Mouse (Mus musculus): Measurements from ENCODE around the gene Gys1.
"Not testable (repeated sequence)": the region's sequence is repeated elsewhere in the genome, so short reads cannot be mapped to it uniquely, and the experiment has no call there.

Gys1 gene

DNA sequence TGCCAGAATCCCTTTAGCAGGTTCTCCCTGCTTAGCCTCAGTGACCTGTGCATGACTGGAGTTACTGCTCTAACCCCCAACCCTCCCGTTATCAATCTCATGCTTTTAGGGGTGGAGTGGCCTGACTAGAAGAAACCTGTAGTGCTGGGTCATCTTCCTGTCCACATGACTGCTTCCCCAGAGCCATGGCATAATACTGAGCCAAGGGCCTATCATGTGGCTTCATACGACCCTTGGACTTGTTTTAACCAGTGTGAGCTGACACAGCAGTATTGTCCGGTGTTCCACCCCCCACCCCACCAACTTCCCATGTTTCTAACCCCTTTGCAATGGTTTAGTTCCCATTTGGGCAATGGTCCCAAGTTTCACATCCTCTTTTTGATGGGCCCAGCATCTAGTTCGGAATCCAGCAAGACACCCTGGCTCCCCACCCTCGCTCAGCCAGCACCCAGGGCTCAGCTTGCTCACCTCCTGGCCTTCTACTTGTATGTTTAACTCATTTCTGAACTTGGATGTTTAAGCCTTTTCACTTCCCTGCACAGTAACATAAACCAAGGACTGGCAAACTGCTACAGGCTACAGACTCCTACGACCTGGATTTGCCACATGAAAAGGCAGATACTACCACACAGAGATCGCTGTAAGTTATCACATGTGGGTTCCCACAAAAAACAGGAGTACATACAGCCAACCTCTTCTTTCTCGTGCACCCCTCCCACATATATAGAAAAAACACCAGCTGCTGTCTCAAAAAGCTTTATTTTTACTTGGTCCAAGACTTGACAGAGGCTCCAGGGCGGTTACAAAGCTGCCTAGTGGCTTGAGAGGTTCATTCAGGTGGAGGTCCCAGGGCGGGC is 22.8 kb downstream of the Gys1 start:
- DNase-seq, result peak; percentile 59

- DNase-seq, result peak; percentile 91
These were observed 24.3 kb downstream of the Gys1 start for GRCm38 (mm10) chr7:45458748-45459563.

- DNase-seq, result peak; percentile 97
These were observed 25.0 kb downstream of the Gys1 start, which contains the start of gene Ftl1 for GRCm38 (mm10) chr7:45459564-45460140. Gene Ftl1 (minus strand): TSS chr7:45459884.

- DNase-seq, result peak; percentile 58
These were observed 25.7 kb downstream of the Gys1 start for GRCm38 (mm10) chr7:45460377-45460776.

DNA sequence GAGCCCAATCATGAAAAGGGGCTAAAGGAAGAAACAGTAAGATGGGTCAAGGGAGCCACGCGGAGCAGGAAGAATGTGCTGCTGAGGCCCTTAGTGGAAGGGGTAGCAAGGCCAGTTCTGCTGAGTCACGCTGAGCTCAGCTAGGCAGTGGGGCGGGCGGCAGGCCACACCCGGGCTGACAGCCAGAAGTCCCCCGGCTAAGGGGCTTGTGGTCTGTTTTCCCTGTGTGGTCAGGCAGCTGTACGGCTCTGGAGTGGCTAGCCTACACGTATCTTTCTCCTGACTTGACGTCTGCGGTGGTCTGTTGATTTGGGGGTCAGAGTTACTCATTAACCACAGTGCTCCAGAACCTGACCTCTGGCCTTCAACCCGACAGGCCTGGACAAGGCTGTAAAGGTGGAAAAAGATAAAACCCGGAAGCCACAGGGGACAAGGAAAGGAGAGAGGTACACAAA is 26.2 kb downstream of the Gys1 start:
- peak; percentile 84 for DNase-seq

DNA sequence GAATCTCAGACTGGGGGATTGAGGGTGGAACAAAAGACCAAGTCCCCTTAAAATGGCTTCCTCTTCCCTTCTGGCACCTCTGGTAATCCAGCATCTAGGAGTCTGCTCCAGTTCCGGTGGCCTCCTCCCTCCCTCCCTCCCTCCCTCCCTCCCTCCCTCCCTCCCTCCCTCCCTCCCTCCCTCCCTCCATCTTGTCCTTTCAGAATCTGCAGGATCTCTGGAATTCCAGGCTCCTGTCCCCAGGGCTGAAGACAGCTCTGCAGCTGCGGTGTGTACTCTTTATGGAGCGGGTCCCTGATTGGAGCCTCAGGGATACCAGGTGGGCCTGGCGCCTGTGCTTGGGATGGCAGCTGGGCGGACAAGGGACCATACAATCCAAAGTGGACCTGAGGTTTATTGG is 26.7 kb downstream of the Gys1 start:
- peak; percentile 39 for DNase-seq

DNA sequence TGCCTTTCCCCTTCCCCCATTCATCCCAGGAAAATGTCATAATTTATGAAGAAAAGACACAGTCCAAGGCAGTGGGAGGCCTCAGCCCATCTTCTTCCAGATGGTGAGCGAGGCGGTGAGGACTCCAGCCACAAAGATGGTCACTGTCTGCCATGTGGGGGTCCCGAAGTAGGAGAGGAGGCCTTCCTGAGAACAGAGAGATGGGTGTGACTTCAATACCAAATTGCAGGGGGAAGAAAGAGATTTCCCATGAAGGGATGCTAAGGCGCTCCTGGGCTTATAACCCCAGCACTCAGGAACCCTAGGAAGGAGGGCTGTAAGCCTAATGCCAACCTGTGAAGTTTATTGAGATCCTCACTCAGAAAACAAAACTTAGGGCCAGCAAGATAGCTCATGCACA is 27.1 kb downstream of the Gys1 start:
- no peak for DNase-seq

- no peak for DNase-seq
These were observed 27.7 kb downstream of the Gys1 start for GRCm38 (mm10) chr7:45462325-45462724.

DNA sequence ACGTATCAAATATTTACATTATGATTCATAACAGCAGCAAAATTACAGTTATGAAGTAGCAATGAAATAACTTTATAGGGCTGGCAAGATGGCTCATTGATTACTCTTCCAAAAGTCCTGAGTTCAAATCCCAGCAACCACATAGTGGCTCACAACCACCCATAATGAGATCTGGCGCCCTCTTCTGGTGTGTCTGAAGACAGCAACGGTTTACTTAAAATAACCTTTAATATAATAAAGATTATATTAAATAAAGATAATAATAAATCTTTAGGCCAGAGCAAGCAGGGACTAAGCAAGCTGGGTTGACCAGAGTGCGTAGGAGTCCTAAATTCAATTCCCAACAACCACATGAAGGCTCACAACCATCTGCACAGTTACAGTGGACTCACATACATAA is 28.2 kb downstream of the Gys1 start:
- not testable (repeated sequence) for DNase-seq

DNA sequence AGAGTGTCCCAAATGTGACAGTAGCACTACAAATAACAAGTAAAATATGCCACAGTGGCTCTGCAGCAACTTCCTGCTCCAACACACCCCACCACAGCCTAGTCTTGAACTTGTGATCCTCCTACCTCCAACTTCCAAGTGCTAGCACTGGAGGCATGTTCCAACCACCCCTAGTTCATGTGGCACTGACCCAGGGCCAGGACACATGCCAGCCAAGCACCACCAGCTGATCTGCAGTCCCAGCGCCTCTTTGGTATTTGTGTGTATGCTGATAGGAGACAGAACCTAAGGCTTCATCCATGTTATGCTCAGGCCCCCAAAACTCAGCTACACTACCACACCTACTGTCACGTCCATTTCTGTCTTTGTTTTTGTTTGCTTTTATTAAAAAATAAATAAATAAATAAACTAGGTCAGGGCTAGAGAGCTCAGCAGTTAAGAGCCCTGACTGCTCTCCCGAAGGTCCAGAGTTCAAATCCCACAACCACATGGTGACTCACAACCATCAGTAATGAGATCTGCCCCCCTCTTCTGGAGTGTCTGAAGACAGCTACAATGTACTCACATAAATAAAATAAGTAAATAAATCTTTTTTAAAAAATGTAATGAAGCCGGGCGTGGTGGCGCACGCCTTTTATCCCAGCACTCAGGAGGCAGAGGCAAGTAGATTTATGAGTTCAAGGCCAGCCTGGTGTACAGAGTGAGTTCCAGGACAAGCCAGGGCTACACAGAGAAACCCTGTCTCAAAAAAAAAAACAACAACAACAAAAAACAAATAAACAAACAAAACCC is 29.5 kb downstream of the Gys1 start:
- no peak for DNase-seq

GRCm38 (mm10) chr7:45465112-45465511 is 30.5 kb downstream of the Gys1 start:
- DNase-seq, result no peak

- peak; percentile 48 for DNase-seq
These were observed 30.9 kb downstream of the Gys1 start for GRCm38 (mm10) chr7:45465549-45465948.

- peak; percentile 98 for DNase-seq
These were observed 31.8 kb downstream of the Gys1 start, which contains the start of gene Bax for GRCm38 (mm10) chr7:45466283-45467089. Gene Bax (minus strand): TSS chr7:45466898.

DNA sequence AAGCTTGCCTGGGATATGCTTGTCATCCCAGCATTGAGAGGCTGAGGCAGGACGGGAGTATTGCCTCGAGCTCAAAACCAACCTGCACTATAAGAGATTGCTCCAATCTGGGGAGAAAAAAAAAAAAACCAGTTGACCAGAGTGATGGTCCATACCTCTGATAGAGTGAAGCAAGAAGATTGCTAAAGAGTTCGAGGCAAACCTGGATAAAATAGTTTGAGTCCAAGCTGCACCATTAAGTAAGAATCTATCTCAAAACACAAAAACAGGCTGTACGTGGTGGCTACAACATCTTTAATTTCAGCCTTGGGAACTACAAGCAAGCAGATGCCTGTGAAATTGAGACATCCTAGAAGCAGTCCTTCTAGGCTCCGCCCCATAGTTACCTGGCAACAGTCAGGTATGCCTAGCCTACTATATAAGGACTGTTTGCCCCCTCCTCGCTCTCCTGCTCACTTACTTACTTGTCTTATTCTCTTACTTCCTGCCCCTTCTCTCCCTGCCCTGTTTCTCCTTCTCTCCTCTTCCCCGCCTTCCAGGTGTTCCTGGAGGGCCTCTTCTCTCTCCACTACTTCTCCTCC is 32.5 kb downstream of the Gys1 start:
- no peak for DNase-seq

- peak; percentile 91 for DNase-seq
These were observed 36.2 kb downstream of the Gys1 start for GRCm38 (mm10) chr7:45470869-45471268.

DNA sequence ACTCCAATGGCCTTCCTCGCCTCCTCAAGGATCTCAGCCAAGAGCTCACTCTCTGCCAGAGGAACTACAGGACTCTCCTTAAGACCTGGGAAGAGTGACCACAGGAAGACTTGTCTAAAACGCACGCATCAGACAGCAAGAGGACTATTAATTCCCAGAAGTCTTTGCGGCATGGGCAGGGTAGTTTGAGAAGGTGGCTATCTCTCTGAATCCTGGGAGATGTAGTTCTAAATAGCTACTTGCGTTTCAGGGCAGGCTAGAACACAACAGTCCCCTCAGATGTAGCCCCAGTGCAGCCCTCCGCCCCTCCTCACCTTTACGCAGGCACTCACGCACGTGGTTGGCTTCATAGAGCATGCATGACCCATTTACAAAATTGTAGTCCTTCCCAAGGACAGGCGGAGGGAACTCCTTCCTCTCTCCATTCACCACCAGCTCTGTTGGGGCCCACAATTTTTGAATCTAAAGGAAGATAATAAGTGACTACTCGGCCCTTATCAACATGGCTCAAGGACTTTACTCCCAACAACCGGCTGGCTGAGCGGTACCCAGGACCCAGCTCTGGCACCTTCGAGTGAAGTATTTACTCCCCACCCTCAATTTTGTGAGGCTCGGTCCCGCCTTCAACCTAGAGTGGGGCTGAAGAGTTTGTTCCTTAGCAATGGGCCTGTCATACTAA is 40.8 kb downstream of the Gys1 start:
- DNase-seq, result peak; percentile 45

DNA sequence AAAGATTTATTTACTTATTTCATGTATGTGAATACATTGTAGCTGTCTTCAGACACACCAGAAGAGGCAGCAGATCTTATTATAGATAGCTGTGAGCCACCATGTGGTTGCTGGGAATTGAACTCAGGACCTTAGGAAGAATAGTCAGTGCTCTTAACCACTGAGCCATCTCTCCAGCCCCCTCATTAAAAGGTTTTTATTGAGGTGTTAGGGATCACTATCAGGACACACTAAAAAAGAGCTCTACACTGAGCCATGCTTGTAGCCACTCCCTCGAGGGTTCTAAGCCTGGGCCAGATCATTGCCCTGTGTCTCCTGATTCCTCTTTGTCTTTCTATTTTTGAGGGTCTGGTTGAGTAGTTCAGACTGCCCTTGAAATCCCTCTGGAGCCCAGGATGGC is 41.8 kb downstream of the Gys1 start:
- no peak for DNase-seq

GRCm38 (mm10) chr7:45477003-45477402 is 42.4 kb downstream of the Gys1 start:
- peak; percentile 78 for DNase-seq

DNA sequence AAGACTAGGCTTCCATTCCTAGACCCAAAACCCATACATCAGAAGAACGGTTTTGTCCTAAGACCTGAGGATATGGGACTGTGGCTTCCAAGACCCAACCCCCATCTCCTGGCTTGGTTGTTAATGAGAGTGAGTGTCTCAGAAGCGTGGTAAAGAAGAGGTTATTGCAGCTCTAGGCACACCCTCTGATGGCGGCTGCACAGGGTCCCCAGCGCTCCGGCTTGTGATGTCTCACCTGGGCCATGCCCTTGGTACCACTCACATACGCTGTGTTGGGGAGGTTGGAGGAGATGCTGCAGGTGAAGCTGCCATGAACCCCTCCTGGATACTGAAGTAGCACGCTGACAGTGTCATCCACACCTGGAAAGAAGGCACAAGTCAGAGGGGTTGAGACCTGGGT is 44.1 kb downstream of the Gys1 start:
- DNase-seq, result no peak

DNA sequence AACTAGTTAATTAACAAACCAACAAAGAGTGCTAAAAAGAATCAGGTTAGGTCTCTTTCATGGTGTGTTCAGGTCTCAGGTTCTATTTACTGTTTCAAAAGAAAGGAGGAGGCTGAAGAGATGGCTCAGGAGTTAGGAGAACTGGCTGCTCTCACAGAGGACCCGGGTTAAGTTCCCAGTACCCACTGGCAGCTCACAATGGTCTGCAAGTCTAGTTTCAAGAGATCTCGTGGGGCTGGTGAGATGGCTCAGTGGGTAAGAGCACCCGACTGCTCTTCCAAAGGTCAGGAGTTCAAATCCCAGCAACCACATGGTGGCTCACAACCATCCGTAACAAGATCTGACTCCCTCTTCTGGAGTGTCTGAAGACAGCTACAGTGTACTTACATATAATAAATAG is 45.7 kb downstream of the Gys1 start:
- DNase-seq, result not testable (repeated sequence)
